Comparison of ENCODE assay signal across 13 mouse cellular contexts in genomic region chr2:162498191-162498590, GRCm38 (mm10).
"Had no signal": no experiment of that assay in that cellular context is flagged by ENCODE, and none has a peak within 500 bp of the region (broad histone marks: within the 10 kb centered on the region; RNA-seq: fewer than 3 reads in every experiment).

No protein-coding gene starts in this region.

- H3K9ac ChIP-seq: liver, embryonic 13.5 days; liver, postnatal 0 days; lung, embryonic 15.5 days; midbrain, embryonic 15.5 days; neural tube, embryonic 12.5 days had no signal

- H3K27me3 ChIP-seq: liver, embryonic 13.5 days; lung, embryonic 15.5 days; megakaryocyte, embryonic 14.5 days; midbrain, embryonic 15.5 days; neural tube, embryonic 12.5 days had no signal

- H3K36me3 ChIP-seq: limb, embryonic 10.5 days; liver, embryonic 13.5 days; lung, embryonic 15.5 days; midbrain, embryonic 15.5 days; neural tube, embryonic 12.5 days had no signal

- H3K27ac ChIP-seq: limb, embryonic 10.5 days; liver, embryonic 13.5 days; lung, embryonic 15.5 days; macrophage; midbrain, embryonic 15.5 days; neural tube, embryonic 12.5 days had no signal

- DNase-seq: kidney, postnatal 14 days; liver, embryonic 13.5 days; liver, postnatal 0 days; lung, postnatal 14 days; right cerebral cortex, postnatal 14 days; thymus, postnatal 36 days had no signal

- H3K4me3 ChIP-seq: limb, embryonic 10.5 days; liver, embryonic 13.5 days; lung, embryonic 15.5 days; megakaryocyte, embryonic 14.5 days; midbrain, embryonic 15.5 days; neural tube, embryonic 12.5 days had no signal

- H3K4me1 ChIP-seq: limb, embryonic 10.5 days; liver, embryonic 13.5 days; lung, embryonic 15.5 days; megakaryocyte, embryonic 14.5 days; midbrain, embryonic 15.5 days; neural tube, embryonic 12.5 days had no signal

- H3K9me3 ChIP-seq: limb, embryonic 10.5 days; lung, embryonic 15.5 days; midbrain, embryonic 15.5 days; neural tube, embryonic 12.5 days had no signal

- H3K4me2 ChIP-seq: liver, embryonic 13.5 days; lung, embryonic 15.5 days; midbrain, embryonic 11.5 days; midbrain, embryonic 15.5 days; neural tube, embryonic 12.5 days had no signal

- ATAC-seq: liver, postnatal 0 days; midbrain, embryonic 15.5 days had no signal
